Mouse (Mus musculus): ENCODE results near the gene Grk1. TPM values are rescaled to one million over a fixed set of nuclear protein-coding genes. Genes with fewer than 3 reads are reported as not detected.
A peak's percentile ranks its signal among the peaks of the same experiment; 100 is the strongest.

Grk1 gene
- total and polyA plus RNA-seq, 2 experiments from 2014 or later: 0.42 TPM; not detected in 1

DNA sequence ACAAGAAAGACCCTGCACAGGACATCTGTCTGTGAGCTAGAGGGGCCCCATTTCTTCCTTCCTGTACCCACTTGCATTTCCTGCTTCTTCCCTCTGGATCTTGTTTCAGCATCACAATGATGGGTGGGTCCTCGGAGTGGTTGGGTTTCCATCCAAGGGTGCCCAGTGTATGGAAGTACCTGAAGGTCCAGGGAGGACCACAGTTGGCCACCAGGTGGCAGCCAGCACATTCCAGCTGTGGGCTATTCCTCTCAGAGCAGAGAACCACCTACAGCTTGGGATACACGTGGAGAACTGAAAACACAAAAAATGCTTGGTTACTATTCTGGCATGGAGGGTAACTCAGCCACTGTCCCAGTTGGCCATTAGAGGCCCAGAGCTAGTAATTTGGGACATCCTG lies 50.4 kb downstream of the Grk1 start:
- no peak overlapping the region for H3K4me3 ChIP-seq (ENCODE audit: low read depth, low read length)

DNA sequence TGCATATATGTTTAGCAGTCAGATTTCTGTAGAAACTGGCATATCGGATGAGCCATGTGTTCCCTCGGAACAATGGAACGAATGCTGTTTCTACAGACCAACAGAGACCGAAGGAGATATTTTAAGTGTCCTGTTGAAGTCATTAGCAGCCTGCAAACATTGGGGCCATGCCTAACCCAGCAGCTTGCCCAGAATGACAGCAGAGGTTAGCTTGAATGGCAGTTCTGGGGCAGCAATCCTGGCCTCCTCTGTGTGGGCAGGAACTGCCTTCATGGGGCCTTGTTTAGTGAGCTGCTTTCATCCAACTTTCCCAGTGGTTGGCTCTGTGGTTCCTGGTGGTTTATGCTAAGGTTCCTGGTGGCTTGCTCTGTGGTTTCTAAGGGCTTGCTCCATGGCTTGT lies 54.5 kb downstream of the Grk1 start:
- no peak for ATAC-seq (ENCODE audit: insufficient read depth, low read depth)
- H3K9me3 ChIP-seq (replicated peaks; ENCODE audit: control insufficient read depth, low read length): no peaks in the 10 kb centered on the region
- H3K4me1 ChIP-seq (ENCODE audit: control insufficient read depth, insufficient read depth): 0 out of 2 replicates have a peak, but pooled peaks cover 4% of the 10 kb centered on the region
- peaks cover 14% of the 10 kb centered on the region; the same call in 1 of the 2 replicates for H3K36me3 ChIP-seq (replicated peaks; ENCODE audit: control insufficient read depth, insufficient read depth, low read length)
- no peaks in the 10 kb centered on the region for H3K27me3 ChIP-seq (ENCODE audit: control insufficient read depth, insufficient read depth, low read length)
- TF ChIP-seq CTCF (IDR thresholded peaks at IDR 0.05; ENCODE audit: low read depth): no peak
- H3K27ac ChIP-seq (ENCODE audit: low read depth): no peak overlapping the region
- 79% methylated on average over 4 of the region's 4 CpGs for WGBS
- DNase-seq (ENCODE audit: low spot score): no peak
- H3K4me2 ChIP-seq (ENCODE audit: low read depth, low read length): no peak overlapping the region
- H3K9ac ChIP-seq (replicated peaks; ENCODE audit: low read depth, low read length): no peak overlapping the region
- no peak overlapping the region for H3K4me3 ChIP-seq (ENCODE audit: low read depth, low read length)

More for the DNA sequence above, 50.4 kb downstream of the Grk1 start:
- H3K4me2 ChIP-seq (ENCODE audit: low read depth, low read length): no peak overlapping the region
- DNase-seq (ENCODE audit: low spot score) (peak; percentile 51), ATAC-seq (ENCODE audit: insufficient read depth, low read depth) (peak; percentile 81)
- no peaks in the 10 kb centered on the region for H3K27me3 ChIP-seq (ENCODE audit: control insufficient read depth, insufficient read depth, low read length)
- no peaks in the 10 kb centered on the region for H3K36me3 ChIP-seq (replicated peaks; ENCODE audit: control insufficient read depth, insufficient read depth, low read length)
- no peak overlapping the region for H3K27ac ChIP-seq (ENCODE audit: low read depth)
- H3K4me1 ChIP-seq (ENCODE audit: control insufficient read depth, insufficient read depth): no peaks in the 10 kb centered on the region
- TF ChIP-seq CTCF (IDR thresholded peaks at IDR 0.05; ENCODE audit: low read depth) (peak; percentile 94), EP300 (IDR thresholded peaks at IDR 0.05; ENCODE audit: low read depth) (no peak)
- H3K9ac ChIP-seq (replicated peaks; ENCODE audit: low read depth, low read length): no peak overlapping the region
- no peaks in the 10 kb centered on the region for H3K9me3 ChIP-seq (replicated peaks; ENCODE audit: control insufficient read depth, low read length)
- 19% methylated on average over 2 of the region's 2 CpGs for WGBS

DNA sequence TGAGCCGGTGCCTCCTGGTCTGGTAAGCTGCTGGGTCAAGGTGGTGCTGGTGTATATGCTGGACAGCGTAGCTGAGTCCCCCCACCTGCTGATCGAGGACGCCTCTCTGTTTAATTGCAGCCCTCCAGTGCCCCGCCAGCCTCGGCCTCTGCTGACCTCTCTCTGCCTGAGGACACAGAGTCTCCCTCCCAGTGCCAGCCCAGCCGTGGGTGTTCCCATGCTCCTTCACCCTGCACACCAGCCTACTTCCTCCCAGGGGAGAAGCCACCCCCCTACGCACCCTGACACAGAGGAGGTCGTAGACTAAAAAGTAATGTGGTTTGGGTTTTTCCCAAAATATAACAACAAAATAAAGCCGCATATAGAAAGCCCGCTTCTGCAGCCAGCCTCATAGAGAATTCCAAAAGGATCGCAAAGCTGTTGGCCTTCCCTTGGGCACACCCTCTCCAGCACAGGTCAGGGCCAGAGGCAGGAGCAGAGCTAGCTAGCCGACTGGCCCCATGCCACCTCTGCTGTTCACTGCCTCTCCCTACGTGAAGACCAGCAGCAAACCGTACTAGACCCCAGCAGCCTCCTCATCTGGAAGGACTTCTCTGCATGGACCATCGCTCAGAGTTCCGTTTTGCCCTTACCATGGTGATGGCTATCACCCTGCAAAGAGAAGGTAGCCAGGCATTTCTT lies 56.3 kb downstream of the Grk1 start:
- Histone ChIP-seq H3K4me2 (ENCODE audit: low read depth, low read length) (no peak overlapping the region), H3K9ac (replicated peaks; ENCODE audit: low read depth, low read length) (no peak overlapping the region), H3K9me3 (replicated peaks; ENCODE audit: control insufficient read depth, low read length) (no peaks in the 10 kb centered on the region), H3K4me1 (ENCODE audit: control insufficient read depth, insufficient read depth) (0 out of 2 replicates have a peak, but pooled peaks cover 4% of the 10 kb centered on the region), H3K36me3 (replicated peaks; ENCODE audit: control insufficient read depth, insufficient read depth, low read length) (peaks cover 30% of the 10 kb centered on the region), H3K4me3 (ENCODE audit: low read depth, low read length) (no peak overlapping the region), H3K27ac (ENCODE audit: low read depth) (no peak overlapping the region), H3K27me3 (ENCODE audit: control insufficient read depth, insufficient read depth, low read length) (no peaks in the 10 kb centered on the region)
- DNase-seq (ENCODE audit: low spot score) (no peak), ATAC-seq (ENCODE audit: insufficient read depth, low read depth) (no peak)
- 76% methylated on average over 17 of the region's 17 CpGs for WGBS
- TF ChIP-seq EP300 (IDR thresholded peaks at IDR 0.05; ENCODE audit: low read depth) (no peak), CTCF (IDR thresholded peaks at IDR 0.05; ENCODE audit: low read depth) (no peak)

GRCm38 (mm10) chr8:13461843-13462242 lies 57.0 kb downstream of the Grk1 start:
- 0 out of 2 replicates have a peak, but pooled peaks cover 4% of the 10 kb centered on the region for H3K4me1 ChIP-seq (ENCODE audit: control insufficient read depth, insufficient read depth)
- 26% methylated on average over 4 of the region's 4 CpGs for WGBS
- H3K9ac ChIP-seq (replicated peaks; ENCODE audit: low read depth, low read length): no peak overlapping the region
- no peaks in the 10 kb centered on the region for H3K27me3 ChIP-seq (ENCODE audit: control insufficient read depth, insufficient read depth, low read length)
- peak; percentile 51; the same call in 1 of the 2 replicates for ATAC-seq (ENCODE audit: insufficient read depth, low read depth)
- no peak overlapping the region for H3K27ac ChIP-seq (ENCODE audit: low read depth)
- H3K4me2 ChIP-seq (ENCODE audit: low read depth, low read length): no peak overlapping the region
- peaks cover 36% of the 10 kb centered on the region for H3K36me3 ChIP-seq (replicated peaks; ENCODE audit: control insufficient read depth, insufficient read depth, low read length)
- TF ChIP-seq EP300 (IDR thresholded peaks at IDR 0.05; ENCODE audit: low read depth) (no peak), CTCF (IDR thresholded peaks at IDR 0.05; ENCODE audit: low read depth) (peak; percentile 80)
- no peaks in the 10 kb centered on the region for H3K9me3 ChIP-seq (replicated peaks; ENCODE audit: control insufficient read depth, low read length)
- DNase-seq (ENCODE audit: low spot score): peak; percentile 40
- H3K4me3 ChIP-seq (ENCODE audit: low read depth, low read length): no peak overlapping the region

GRCm38 (mm10) chr8:13462392-13462791 lies 57.5 kb downstream of the Grk1 start:
- H3K4me3 ChIP-seq (ENCODE audit: low read depth, low read length): no peak overlapping the region
- ATAC-seq (ENCODE audit: insufficient read depth, low read depth) (0 out of 2 replicates have a peak, but pooled peaks have one; percentile 3), DNase-seq (ENCODE audit: low spot score) (no peak)
- no peaks in the 10 kb centered on the region for H3K9me3 ChIP-seq (replicated peaks; ENCODE audit: control insufficient read depth, low read length)
- no peak overlapping the region for H3K27ac ChIP-seq (ENCODE audit: low read depth)
- TF ChIP-seq EP300 (IDR thresholded peaks at IDR 0.05; ENCODE audit: low read depth): no peak
- no peak for TF ChIP-seq CTCF (IDR thresholded peaks at IDR 0.05; ENCODE audit: low read depth)
- H3K27me3 ChIP-seq (ENCODE audit: control insufficient read depth, insufficient read depth, low read length): no peaks in the 10 kb centered on the region
- 37% methylated on average over 10 of the region's 10 CpGs for WGBS
- no peak overlapping the region for H3K4me2 ChIP-seq (ENCODE audit: low read depth, low read length)
- H3K9ac ChIP-seq (replicated peaks; ENCODE audit: low read depth, low read length): no peak overlapping the region
- H3K36me3 ChIP-seq (replicated peaks; ENCODE audit: control insufficient read depth, insufficient read depth, low read length): peaks cover 41% of the 10 kb centered on the region
- 0 out of 2 replicates have a peak, but pooled peaks cover 4% of the 10 kb centered on the region for H3K4me1 ChIP-seq (ENCODE audit: control insufficient read depth, insufficient read depth)
